Mouse (Mus musculus) megakaryocyte, embryonic 14.5 days (primary cell): Measurements from ENCODE around the gene Anpep. TPM values are rescaled to one million over a fixed set of nuclear protein-coding genes. Genes with fewer than 3 reads are reported as not detected.

ENCODE experiments used
- H3K27me3 ChIP-seq: replicated peaks from 2 replicates; pipeline ENCODE3; 2012; ENCODE audit warnings: inconsistent platforms
- H3K36me3 ChIP-seq: replicated peaks from 2 replicates; pipeline ENCODE3; 2012; ENCODE audit warnings: low read length, inconsistent platforms, mixed read lengths
- H3K4me1 ChIP-seq: 2 replicates; pipeline ENCODE4 v1.6.1; 2012; ENCODE audit warnings: inconsistent platforms
- H3K4me3 ChIP-seq: replicated peaks from 2 replicates; pipeline ENCODE3; 2012; ENCODE audit warnings: moderate library complexity, mild to moderate bottlenecking, inconsistent platforms
- H3K9me3 ChIP-seq: 2 replicates; pipeline ENCODE4 v1.6.1; 2012; ENCODE audit warnings: inconsistent platforms
- FLI1 ChIP-seq: IDR thresholded peaks from 2 replicates; pipeline ENCODE4 v1.6.1; 2012; ENCODE audit warnings: low read length, inconsistent platforms, mixed read lengths
- GATA1 ChIP-seq: IDR thresholded peaks from 3 replicates; pipeline ENCODE4 v1.6.1; 2012; ENCODE audit warnings: mixed read lengths, low read length, inconsistent platforms, borderline replicate concordance
- polyA plus RNA-seq: library from polyadenylated mRNA; stranded (reverse); fragments of >175 nt; gene quantifications from 2 replicates; pipeline ENCODE4 v1.2.3, GENCODE M21; 2012; ENCODE audit warnings: low replicate concordance; ENCODE audit not compliant: insufficient read depth

Gene Anpep
- polyA plus RNA-seq, 1 experiment: 11.4 TPM

GRCm38 (mm10) chr7:79890436-79891221, 29.8 kb upstream of the Anpep start:
- Histone ChIP-seq H3K4me3 (no peak overlapping the region), H3K4me1 (peaks cover 6% of the 10 kb centered on the region; the same call in 1 of the 2 replicates), H3K36me3 (peaks cover 65% of the 10 kb centered on the region), H3K27me3 (no peaks in the 10 kb centered on the region), H3K9me3 (no peaks in the 10 kb centered on the region)
- TF ChIP-seq GATA1 (no peak), FLI1 (no peak)

GRCm38 (mm10) chr7:79888603-79889002, 27.7 kb upstream of the Anpep start:
- Histone ChIP-seq H3K9me3 (no peaks in the 10 kb centered on the region), H3K4me1 (peaks cover 6% of the 10 kb centered on the region), H3K4me3 (no peak overlapping the region), H3K27me3 (no peaks in the 10 kb centered on the region), H3K36me3 (peaks cover 53% of the 10 kb centered on the region)
- TF ChIP-seq FLI1: no peak
- no peak for TF ChIP-seq GATA1

- Histone ChIP-seq H3K9me3 (no peaks in the 10 kb centered on the region), H3K4me3 (no peak overlapping the region), H3K36me3 (peaks cover 72% of the 10 kb centered on the region), H3K4me1 (peaks cover 4% of the 10 kb centered on the region; the same call in 1 of the 2 replicates), H3K27me3 (no peaks in the 10 kb centered on the region)
- no peak for TF ChIP-seq FLI1
- no peak for TF ChIP-seq GATA1
Observed at GRCm38 (mm10) chr7:79883613-79884334, 22.9 kb upstream of the Anpep start.

GRCm38 (mm10) chr7:79881901-79882300, 21.0 kb upstream of the Anpep start:
- Histone ChIP-seq H3K4me1 (peaks cover 4% of the 10 kb centered on the region), H3K4me3 (no peak overlapping the region), H3K36me3 (peaks cover 65% of the 10 kb centered on the region), H3K27me3 (peaks cover under 1% of the 10 kb centered on the region), H3K9me3 (no peaks in the 10 kb centered on the region)
- TF ChIP-seq GATA1 (no peak), FLI1 (no peak)

GRCm38 (mm10) chr7:79880998-79881397, 20.1 kb upstream of the Anpep start:
- peaks cover 2% of the 10 kb centered on the region for H3K27me3 ChIP-seq
- TF ChIP-seq FLI1 (no peak), GATA1 (no peak)
- H3K36me3 ChIP-seq: peaks cover 66% of the 10 kb centered on the region

GRCm38 (mm10) chr7:79880033-79880432, 19.2 kb upstream of the Anpep start:
- Histone ChIP-seq H3K4me1 (peaks cover 15% of the 10 kb centered on the region), H3K36me3 (peaks cover 62% of the 10 kb centered on the region), H3K4me3 (no peak overlapping the region), H3K9me3 (no peaks in the 10 kb centered on the region), H3K27me3 (peaks cover 7% of the 10 kb centered on the region)
- TF ChIP-seq GATA1: no peak
- no peak for TF ChIP-seq FLI1

More at GRCm38 (mm10) chr7:79880998-79881397, 20.1 kb upstream of the Anpep start:
- Histone ChIP-seq H3K4me1 (peaks cover 6% of the 10 kb centered on the region), H3K4me3 (no peak overlapping the region), H3K9me3 (no peaks in the 10 kb centered on the region)

GRCm38 (mm10) chr7:79878455-79879025, 17.7 kb upstream of the Anpep start:
- no peaks in the 10 kb centered on the region for H3K9me3 ChIP-seq
- H3K36me3 ChIP-seq: peaks cover 57% of the 10 kb centered on the region
- peaks cover 21% of the 10 kb centered on the region for H3K4me1 ChIP-seq
- TF ChIP-seq GATA1: no peak
- no peak for TF ChIP-seq FLI1
- peaks cover 15% of the 10 kb centered on the region for H3K27me3 ChIP-seq
- no peak overlapping the region for H3K4me3 ChIP-seq

GRCm38 (mm10) chr7:79873407-79873806, 12.5 kb upstream of the Anpep start:
- no peak for TF ChIP-seq FLI1
- TF ChIP-seq GATA1: no peak
- H3K9me3 ChIP-seq: no peaks in the 10 kb centered on the region
- peaks cover 11% of the 10 kb centered on the region for H3K36me3 ChIP-seq
- H3K4me3 ChIP-seq: no peak overlapping the region
- H3K4me1 ChIP-seq: peaks cover 27% of the 10 kb centered on the region
- H3K27me3 ChIP-seq: peaks cover 50% of the 10 kb centered on the region

GRCm38 (mm10) chr7:79871797-79872345, 11.0 kb upstream of the Anpep start:
- H3K27me3 ChIP-seq: peaks cover 61% of the 10 kb centered on the region
- no peak for TF ChIP-seq FLI1
- no peak for TF ChIP-seq GATA1

More at GRCm38 (mm10) chr7:79871797-79872345, 11.0 kb upstream of the Anpep start:
- Histone ChIP-seq H3K9me3 (no peaks in the 10 kb centered on the region), H3K4me1 (peaks cover 26% of the 10 kb centered on the region), H3K4me3 (no peak overlapping the region), H3K36me3 (peaks cover 7% of the 10 kb centered on the region)
